ENCODE assay signal across 9 mouse cellular contexts in genomic region chr12:103353538-103353937, GRCm38 (mm10). TPM values are rescaled to one million over a fixed set of nuclear protein-coding genes. Genes with fewer than 3 reads are reported as not detected.
DNase-seq lines count a peak whose midpoint lies in the region; ATAC-seq and TF ChIP-seq lines count a peak whose summit lies in the region.
"Had no signal": no experiment of that assay in that cellular context is flagged by ENCODE, and none has a peak within 500 bp of the region (broad histone marks: within the 10 kb centered on the region; RNA-seq: fewer than 3 reads in every experiment).

No protein-coding gene starts in this region.

- no peak for TF ChIP-seq EP300 in MEL (IDR thresholded peaks at IDR 0.05; ENCODE audit: low read depth in 1 of 2, low read length in 2 of 2)

- H3K9ac ChIP-seq in MEL (ENCODE audit: control insufficient read depth, low read depth, low read length, poor library complexity, severe bottlenecking), result no peak overlapping the region
- H3K9ac ChIP-seq in hindbrain, embryonic 14.5 days, result no peak overlapping the region
- H3K9ac ChIP-seq in midbrain, embryonic 16.5 days (ENCODE audit: low read depth, low read length), result no peak overlapping the region
- H3K9ac ChIP-seq: liver, embryonic 13.5 days had no signal

- TF ChIP-seq POLR2A in MEL (IDR thresholded peaks at IDR 0.05; ENCODE audit: control insufficient read depth in 1 of 2, insufficient read depth in 1 of 2, low read depth in 1 of 2, low read length in 2 of 2, poor library complexity in 1 of 2), result no peak

- H3K9me3 ChIP-seq in MEL (replicated peaks; ENCODE audit: insufficient read depth, low read length), result no peaks in the 10 kb centered on the region
- no peaks in the 10 kb centered on the region for H3K9me3 ChIP-seq in hindbrain, embryonic 14.5 days (ENCODE audit: control insufficient read depth, low read length)
- H3K9me3 ChIP-seq in midbrain, embryonic 16.5 days (replicated peaks; ENCODE audit: control insufficient read depth, low read length, poor library complexity, severe bottlenecking), result no peaks in the 10 kb centered on the region
- H3K9me3 ChIP-seq: liver, embryonic 13.5 days had no signal

- no peaks in the 10 kb centered on the region for H3K36me3 ChIP-seq in MEL (ENCODE audit: control insufficient read depth in 1 of 2, insufficient read depth in 2 of 2, low read length in 2 of 2)
- no peaks in the 10 kb centered on the region for H3K36me3 ChIP-seq in hindbrain, embryonic 14.5 days (replicated peaks; ENCODE audit: control insufficient read depth, insufficient read depth)
- no peaks in the 10 kb centered on the region for H3K36me3 ChIP-seq in midbrain, embryonic 16.5 days (ENCODE audit: control insufficient read depth, insufficient read depth, low read length)
- H3K36me3 ChIP-seq: liver, embryonic 13.5 days had no signal

- no peak overlapping the region for H3K27ac ChIP-seq in MEL (ENCODE audit: control insufficient read depth, low read depth, low read length)
- no peak overlapping the region for H3K27ac ChIP-seq in hindbrain, embryonic 14.5 days
- H3K27ac ChIP-seq in midbrain, embryonic 16.5 days (ENCODE audit: low read length), result no peak overlapping the region
- H3K27ac ChIP-seq: liver, embryonic 13.5 days had no signal

- no peaks in the 10 kb centered on the region for H3K79me2 ChIP-seq in MEL (ENCODE audit: control insufficient read depth, insufficient read depth, low read length, poor library complexity)

- H3K4me3 ChIP-seq in MEL (ENCODE audit: control insufficient read depth in 1 of 2, insufficient read depth in 1 of 2, low read depth in 2 of 2, low read length in 2 of 2), result no peak overlapping the region
- H3K4me3 ChIP-seq in hindbrain, embryonic 14.5 days (replicated peaks; ENCODE audit: low read length), result no peak overlapping the region
- no peak overlapping the region for H3K4me3 ChIP-seq in midbrain, embryonic 16.5 days (ENCODE audit: low read depth, low read length)
- H3K4me3 ChIP-seq: liver, embryonic 13.5 days had no signal

- no peak overlapping the region for H3K4me2 ChIP-seq in hindbrain, embryonic 14.5 days (replicated peaks)
- no peak overlapping the region for H3K4me2 ChIP-seq in midbrain, embryonic 16.5 days (ENCODE audit: low read length)
- H3K4me2 ChIP-seq: liver, embryonic 13.5 days had no signal

- 7% methylated on average over 5 of the region's 5 CpGs for WGBS in hindbrain, embryonic 14.5 days
- WGBS in midbrain, embryonic 16.5 days, result 9% methylated on average over 5 of the region's 5 CpGs

- no peak for DNase-seq in frontal cortex, postnatal 25 days (ENCODE audit: low spot score in 2 of 2)
- no peak for DNase-seq in MEL (ENCODE audit: low read depth, low spot score)
- peak; percentile 64 to 67 for DNase-seq in cerebellum, postnatal 36 days
- DNase-seq in gastrocnemius, postnatal 25 days, result peak; percentile 88
- peak; percentile 32 for DNase-seq in hindbrain, embryonic 14.5 days (ENCODE audit: low spot score)
- DNase-seq: liver, embryonic 13.5 days had no signal

- H3K27me3 ChIP-seq in MEL (ENCODE audit: control insufficient read depth in 1 of 2, insufficient read depth in 2 of 2, low read length in 2 of 2), result peaks cover 3 to 11% of the 10 kb centered on the region in 2 experiments
- H3K27me3 ChIP-seq in hindbrain, embryonic 14.5 days (ENCODE audit: control insufficient read depth, insufficient read depth, low read length), result no peaks in the 10 kb centered on the region
- H3K27me3 ChIP-seq in midbrain, embryonic 16.5 days (ENCODE audit: control insufficient read depth, insufficient read depth, low read depth, low read length), result no peaks in the 10 kb centered on the region

- no peaks in the 10 kb centered on the region for H3K4me1 ChIP-seq in MEL (ENCODE audit: control insufficient read depth in 1 of 2, insufficient read depth in 2 of 2, low read length in 2 of 2)
- no peaks in the 10 kb centered on the region for H3K4me1 ChIP-seq in hindbrain, embryonic 14.5 days (replicated peaks; ENCODE audit: control insufficient read depth, insufficient read depth, low read length)
- H3K4me1 ChIP-seq in midbrain, embryonic 16.5 days (ENCODE audit: control insufficient read depth, insufficient read depth, low read length), result no peaks in the 10 kb centered on the region
- H3K4me1 ChIP-seq: liver, embryonic 13.5 days had no signal

- peak in 2 of 3 experiments; percentile 27 to 28; a peak in 3 of 6 replicates for TF ChIP-seq CTCF in MEL (IDR thresholded peaks at IDR 0.05 in 2 of 3, conservative IDR thresholded peaks at IDR 0.05 in 1 of 3; ENCODE audit: control insufficient read depth in 1 of 3, insufficient read depth in 1 of 3, low read depth in 2 of 3, low read length in 3 of 3, poor library complexity in 1 of 3, severe bottlenecking in 1 of 3)

- peak; percentile 48 for ATAC-seq in frontal cortex, adult (ENCODE audit: low TSS enrichment)
- ATAC-seq in hindbrain, embryonic 14.5 days (ENCODE audit: low FRiP score), result peak; percentile 41; the same call in 1 of the 2 replicates
- ATAC-seq in midbrain, embryonic 16.5 days, result peak; percentile 6; the same call in 1 of the 2 replicates
- no peak for ATAC-seq in activated CD4-positive, CD25-positive, alpha-beta regulatory T cell, adult 4 months

- no peak; the same call in 1 of the 2 replicates for TF ChIP-seq RAD21 in MEL (IDR thresholded peaks at IDR 0.05; ENCODE audit: low read depth, low read length)

TF ChIP-seq in MEL, 35 proteins besides CTCF, POLR2A, EP300 and RAD21 (continues in another document):
- no peak for TF ChIP-seq USF2 (IDR thresholded peaks at IDR 0.05; ENCODE audit: borderline replicate concordance in 1 of 2, insufficient read depth in 1 of 2, low read depth in 1 of 2, low read length in 2 of 2)
- no peak for TF ChIP-seq MAX (IDR thresholded peaks at IDR 0.05; ENCODE audit: low read length)
- TF ChIP-seq ELF1 (IDR thresholded peaks at IDR 0.05; ENCODE audit: low read depth, low read length), result no peak
- TF ChIP-seq SMC3 (IDR thresholded peaks at IDR 0.05; ENCODE audit: low read depth, low read length), result no peak
- TF ChIP-seq POLR2AphosphoS2 (IDR thresholded peaks at IDR 0.05; ENCODE audit: low read length), result no peak
- TF ChIP-seq JUND (IDR thresholded peaks at IDR 0.05; ENCODE audit: low read depth, low read length), result no peak
- no peak for TF ChIP-seq HCFC1 (IDR thresholded peaks at IDR 0.05; ENCODE audit: low read depth, low read length)
- no peak for TF ChIP-seq USF1 (IDR thresholded peaks at IDR 0.05; ENCODE audit: low read depth, low read length)
- TF ChIP-seq MYB (IDR thresholded peaks at IDR 0.05; ENCODE audit: low read depth, low read length), result no peak
- no peak for TF ChIP-seq ZC3H11A (IDR thresholded peaks at IDR 0.05; ENCODE audit: low read depth, low read length)
- no peak for TF ChIP-seq MYC (IDR thresholded peaks at IDR 0.05; ENCODE audit: low read depth, low read length)
- no peak for TF ChIP-seq ZMIZ1 (IDR thresholded peaks at IDR 0.05; ENCODE audit: low read depth, low read length)
- TF ChIP-seq POLR2AphosphoS5 (IDR thresholded peaks at IDR 0.05; ENCODE audit: borderline replicate concordance, low read depth, low read length), result no peak
- TF ChIP-seq TAL1 (IDR thresholded peaks at IDR 0.05; ENCODE audit: low read length), result no peak
- TF ChIP-seq MEF2A (IDR thresholded peaks at IDR 0.05; ENCODE audit: extremely low read depth, insufficient replicate concordance, low read depth, low read length, poor library complexity, severe bottlenecking), result no peak
- TF ChIP-seq MXI1 (IDR thresholded peaks at IDR 0.05; ENCODE audit: low read depth, low read length), result no peak
- no peak for TF ChIP-seq BHLHE40 (IDR thresholded peaks at IDR 0.05; ENCODE audit: borderline replicate concordance, low read depth, low read length)

RNA-seq across cellular contexts. Expression of gene Asb2, which starts 2.3 kb away (rescaled TPM):
- total RNA-seq in MEL (2012; rRNA removed), result not detected in 2 replicates
- under 1 TPM in 1 of 2 experiments, not detected in 1; 0.18 TPM for polyA plus RNA-seq in MEL (2012; ENCODE audit: insufficient read depth in 1 of 2, insufficient read length in 2 of 2, low read depth in 1 of 2, low replicate concordance in 2 of 2, missing spikeins in 1 of 2)
- total RNA-seq in gastrocnemius, postnatal 25 days (2021), result 100 to 1,000 TPM; 196 to 518 TPM
- 1.5 and 1.6 TPM in 2 replicates for polyA plus RNA-seq in hindbrain, embryonic 14.5 days (2014; fragmentation: Nextera tagmentation; extraction: Ambion mirVana)
- 0.80 and 0.82 TPM in 2 replicates for polyA plus RNA-seq in midbrain, embryonic 16.5 days (2015; fragmentation: Nextera tagmentation; extraction: Ambion mirVana)
- polyA plus RNA-seq in activated CD4-positive, CD25-positive, alpha-beta regulatory T cell, adult 4 months (2017; shearing (Covaris generic)), result 10 to 100 TPM; 14.2 to 37.7 TPM

RNA-seq across cellular contexts. Expression of gene Otub2, which starts 34.9 kb away (rescaled TPM):
- 8.4 and 10.1 TPM in 2 replicates for total RNA-seq in MEL (2012; rRNA removed)
- 100 to 1,000 TPM in 1 of 2 experiments, 10 to 100 TPM in 1; 12.3 to 126 TPM for polyA plus RNA-seq in MEL (2012; ENCODE audit: insufficient read depth in 1 of 2, insufficient read length in 2 of 2, low read depth in 1 of 2, low replicate concordance in 2 of 2, missing spikeins in 1 of 2)
- total RNA-seq in gastrocnemius, postnatal 25 days (2021), result 1 to 10 TPM; 2.0 to 3.5 TPM
- polyA plus RNA-seq in hindbrain, embryonic 14.5 days (2014; fragmentation: Nextera tagmentation; extraction: Ambion mirVana), result 23.5 and 28.8 TPM in 2 replicates
- polyA plus RNA-seq in midbrain, embryonic 16.5 days (2015; fragmentation: Nextera tagmentation; extraction: Ambion mirVana), result 23.5 and 24.4 TPM in 2 replicates
- polyA plus RNA-seq in activated CD4-positive, CD25-positive, alpha-beta regulatory T cell, adult 4 months (2017; shearing (Covaris generic)), result 1 to 10 TPM; 1.7 TPM

RNA-seq across cellular contexts. Expression of gene Fam181a, which starts 42.8 kb away (rescaled TPM):
- total RNA-seq in MEL (2012; rRNA removed), result not detected in 2 replicates
- polyA plus RNA-seq in MEL (2012; ENCODE audit: insufficient read depth in 1 of 2, insufficient read length in 2 of 2, low read depth in 1 of 2, low replicate concordance in 2 of 2, missing spikeins in 1 of 2), result not detected
- total RNA-seq in gastrocnemius, postnatal 25 days (2021), result not detected
- 8.3 and 9.1 TPM in 2 replicates for polyA plus RNA-seq in hindbrain, embryonic 14.5 days (2014; fragmentation: Nextera tagmentation; extraction: Ambion mirVana)
- polyA plus RNA-seq in midbrain, embryonic 16.5 days (2015; fragmentation: Nextera tagmentation; extraction: Ambion mirVana), result 5.3 and 7.7 TPM in 2 replicates
- polyA plus RNA-seq in activated CD4-positive, CD25-positive, alpha-beta regulatory T cell, adult 4 months (2017; shearing (Covaris generic)), result not detected
- polyA plus RNA-seq: liver, embryonic 13.5 days had no signal

RNA-seq across cellular contexts. Expression of gene 9330161L09Rik, which starts 54.1 kb away (rescaled TPM):
- total RNA-seq in MEL (2012; rRNA removed), result 0.98 and 2.1 TPM in 2 replicates
- 1 to 10 TPM in 1 of 2 experiments, not detected in 1; 1.8 TPM for polyA plus RNA-seq in MEL (2012; ENCODE audit: insufficient read depth in 1 of 2, insufficient read length in 2 of 2, low read depth in 1 of 2, low replicate concordance in 2 of 2, missing spikeins in 1 of 2)
- under 1 TPM; 0.46 to 0.74 TPM for total RNA-seq in gastrocnemius, postnatal 25 days (2021)
- 1.4 and 1.8 TPM in 2 replicates for polyA plus RNA-seq in hindbrain, embryonic 14.5 days (2014; fragmentation: Nextera tagmentation; extraction: Ambion mirVana)
- 1.2 and 1.4 TPM in 2 replicates for polyA plus RNA-seq in midbrain, embryonic 16.5 days (2015; fragmentation: Nextera tagmentation; extraction: Ambion mirVana)
- 1 to 10 TPM in 1 of 2 experiments, not detected in 1; 1.1 TPM for polyA plus RNA-seq in activated CD4-positive, CD25-positive, alpha-beta regulatory T cell, adult 4 months (2017; shearing (Covaris generic))
- polyA plus RNA-seq: liver, embryonic 13.5 days had no signal

Comparison
In these comparisons a context has a peak if more than half of its experiments do, and no peak if none do; other contexts are left out.
1. DNase-seq: peak in cerebellum, postnatal 36 days (2 of 2), gastrocnemius, postnatal 25 days (single experiment) and hindbrain, embryonic 14.5 days (single experiment); none in frontal cortex, postnatal 25 days (0 of 2) and MEL (single experiment).